Mouse (Mus musculus): ENCODE results near the gene Pgbd5. TPM values are rescaled to one million over a fixed set of nuclear protein-coding genes. Genes with fewer than 3 reads are reported as not detected.
"Not testable (repeated sequence)": the region's sequence is repeated elsewhere in the genome, so short reads cannot be mapped to it uniquely, and the experiment has no call there.

Pgbd5 gene
- total RNA-seq, 2 experiments from 2014 or later, result 261 to 272 TPM

DNA sequence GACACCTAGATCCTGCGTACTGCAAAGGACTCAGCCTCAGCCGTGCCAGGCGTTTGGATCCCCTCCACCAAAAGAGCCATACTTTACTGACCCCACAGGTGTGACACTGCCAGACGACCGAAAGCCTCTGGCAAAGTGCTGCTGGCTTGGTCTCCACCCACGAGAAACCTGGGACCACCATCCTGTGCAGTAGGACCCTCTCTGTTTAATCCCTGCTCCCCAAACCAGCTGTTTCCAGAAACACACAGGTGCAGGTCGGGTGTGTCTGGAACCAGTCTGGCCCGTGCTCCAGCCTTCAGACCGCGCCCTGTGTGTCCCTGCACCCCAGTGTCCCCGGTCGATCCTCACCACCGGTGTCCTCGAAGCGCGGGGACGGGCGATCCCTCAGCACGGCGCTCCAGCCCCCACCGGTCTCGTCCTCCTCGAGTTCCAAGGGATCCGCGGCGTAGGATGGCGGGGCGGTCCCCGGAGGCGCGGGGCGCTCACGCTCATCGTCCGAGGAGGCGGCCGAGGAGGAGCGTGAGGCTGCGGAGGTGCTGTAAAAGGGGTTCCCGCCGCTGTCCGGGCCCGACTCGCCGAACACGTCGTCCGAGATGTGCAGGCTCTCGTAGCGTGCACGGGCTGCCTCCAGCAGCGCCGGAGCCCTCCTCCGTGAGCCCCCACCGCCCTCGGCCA, 5.9 kb downstream of the Pgbd5 start:
- DNase-seq (ENCODE audit: extremely low spot score in 1 of 2, low spot score in 1 of 2), result no peak

- DNase-seq (ENCODE audit: extremely low spot score in 1 of 2, low spot score in 1 of 2), result no peak
These were observed 8.6 kb downstream of the Pgbd5 start for GRCm38 (mm10) chr8:124430881-124431280.

DNA sequence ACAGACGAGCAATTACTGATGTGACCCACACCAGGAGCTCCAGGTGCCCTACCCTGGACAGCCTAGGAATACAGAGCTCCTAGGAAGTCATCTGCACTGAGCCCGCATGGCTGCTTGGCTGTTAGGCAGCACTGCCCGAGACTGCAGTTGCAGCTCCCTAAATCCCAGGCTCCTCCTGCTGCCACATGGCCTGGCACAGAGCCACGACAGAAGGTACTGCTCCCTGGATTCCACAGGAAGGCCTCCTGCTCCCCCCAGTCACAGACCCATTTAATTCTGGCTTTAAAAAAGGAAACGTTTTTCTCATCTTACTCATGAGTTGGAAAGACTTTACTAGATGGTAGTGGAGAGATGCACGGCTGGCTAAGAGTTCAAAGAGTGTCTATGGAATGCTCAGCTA, 10.0 kb downstream of the Pgbd5 start:
- peak in 1 of 2 experiments; percentile 64 for DNase-seq (ENCODE audit: extremely low spot score in 1 of 2, low spot score in 1 of 2)

DNA sequence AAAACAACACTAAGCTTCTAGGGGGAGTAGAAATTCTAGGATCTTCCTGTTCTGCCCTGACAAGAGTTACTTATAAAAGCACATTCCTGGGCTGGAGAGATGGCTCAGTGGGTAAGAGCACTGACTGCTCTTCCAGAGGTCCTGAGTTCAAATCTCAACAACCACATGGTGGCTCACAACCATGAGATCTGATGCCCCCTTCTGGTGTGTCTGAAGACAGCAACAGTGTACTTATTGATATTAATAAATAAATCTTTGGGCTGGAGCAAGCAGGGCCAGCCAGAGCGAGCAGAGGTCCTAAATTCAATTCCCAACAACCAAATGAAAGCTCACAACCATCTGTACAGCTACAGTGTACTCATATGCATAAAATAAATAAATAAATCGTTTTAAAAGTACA, 10.7 kb downstream of the Pgbd5 start:
- DNase-seq (ENCODE audit: extremely low spot score in 1 of 2, low spot score in 1 of 2), result not testable (repeated sequence)

- no peak for DNase-seq (ENCODE audit: extremely low spot score in 1 of 2, low spot score in 1 of 2)
These were observed 18.0 kb downstream of the Pgbd5 start for GRCm38 (mm10) chr8:124421413-124421812.

DNA sequence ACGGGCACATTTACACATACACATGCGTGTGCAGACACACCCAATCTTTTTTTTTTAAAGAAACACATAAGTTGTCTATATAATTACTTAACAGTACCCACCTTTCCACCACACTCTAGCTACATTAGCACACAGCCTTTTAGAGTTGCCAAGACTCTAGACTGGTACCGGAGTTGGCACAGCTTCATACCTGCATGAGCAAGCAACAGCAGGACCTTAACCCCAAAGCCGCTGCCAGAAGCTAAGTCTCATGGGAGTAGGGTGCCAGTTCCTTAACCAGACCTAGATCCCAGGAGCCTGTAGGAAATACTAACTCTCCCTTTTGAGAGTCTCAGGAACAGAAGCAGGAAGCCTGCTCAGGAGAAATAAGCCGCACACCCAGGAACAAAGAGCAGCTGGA, 20.5 kb downstream of the Pgbd5 start:
- DNase-seq (ENCODE audit: extremely low spot score in 1 of 2, low spot score in 1 of 2), result no peak

DNA sequence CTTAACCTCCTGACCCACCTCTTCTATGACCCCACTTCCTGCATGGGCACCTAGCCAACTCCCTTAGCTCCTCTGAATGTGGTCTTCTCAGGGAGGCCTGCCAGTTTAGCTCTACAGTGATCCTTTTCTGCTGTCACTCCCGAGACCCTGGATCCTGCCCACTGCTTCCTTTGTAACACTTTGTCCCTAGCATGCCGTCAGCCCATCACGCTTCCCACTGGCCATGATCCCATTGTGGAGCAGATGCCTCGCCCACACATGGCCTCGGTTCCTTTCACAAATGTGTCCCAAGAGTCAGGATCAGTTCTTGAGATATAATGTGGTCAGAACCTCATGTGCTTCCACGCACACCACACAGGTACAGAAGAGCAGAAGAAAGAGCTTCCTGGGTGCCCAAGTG, 21.3 kb downstream of the Pgbd5 start:
- no peak for DNase-seq (ENCODE audit: extremely low spot score in 1 of 2, low spot score in 1 of 2)

- DNase-seq (ENCODE audit: extremely low spot score in 1 of 2, low spot score in 1 of 2), result no peak
These were observed 22.8 kb downstream of the Pgbd5 start for GRCm38 (mm10) chr8:124416646-124417045.

DNA sequence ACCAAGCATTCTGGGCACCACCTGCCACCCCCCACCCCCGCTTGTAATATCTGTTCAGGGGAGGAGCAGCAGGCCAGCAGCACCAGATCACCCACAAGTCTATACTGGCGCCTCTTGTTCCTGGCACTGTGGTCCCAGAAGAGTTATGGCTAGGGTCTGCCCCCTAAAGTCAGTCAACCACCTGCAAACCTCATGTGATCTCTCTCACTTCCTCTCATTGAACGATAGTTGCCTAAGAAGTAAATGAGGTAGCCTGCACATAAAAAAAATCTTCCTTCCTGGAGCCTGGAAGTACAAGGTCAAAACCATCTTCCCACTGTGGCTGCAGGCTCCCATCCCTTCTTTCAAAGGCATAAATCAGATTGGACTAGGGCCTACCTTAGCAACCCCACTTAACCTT, 23.7 kb downstream of the Pgbd5 start:
- no peak for DNase-seq (ENCODE audit: extremely low spot score in 1 of 2, low spot score in 1 of 2)

DNA sequence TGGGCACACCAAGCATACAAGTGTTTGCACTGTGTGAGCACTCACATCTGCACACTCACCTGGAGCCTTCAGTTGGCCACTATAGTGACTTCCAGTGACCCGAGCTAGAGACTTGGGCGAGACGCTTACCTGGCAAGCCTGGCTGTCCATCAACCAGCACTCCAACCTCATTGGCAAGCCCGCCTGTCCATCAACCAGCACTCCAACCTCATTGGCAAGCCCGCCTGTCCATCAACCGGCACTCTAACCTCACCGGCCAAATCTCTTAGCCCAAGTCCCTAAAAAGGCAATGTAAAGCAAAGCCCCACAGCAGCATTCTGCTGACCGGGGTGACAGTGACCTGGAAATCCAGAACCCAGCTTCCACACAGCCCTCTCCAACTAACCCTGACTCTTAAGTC, 24.5 kb downstream of the Pgbd5 start:
- DNase-seq (ENCODE audit: extremely low spot score in 1 of 2, low spot score in 1 of 2), result peak in 1 of 2 experiments; percentile 56

DNA sequence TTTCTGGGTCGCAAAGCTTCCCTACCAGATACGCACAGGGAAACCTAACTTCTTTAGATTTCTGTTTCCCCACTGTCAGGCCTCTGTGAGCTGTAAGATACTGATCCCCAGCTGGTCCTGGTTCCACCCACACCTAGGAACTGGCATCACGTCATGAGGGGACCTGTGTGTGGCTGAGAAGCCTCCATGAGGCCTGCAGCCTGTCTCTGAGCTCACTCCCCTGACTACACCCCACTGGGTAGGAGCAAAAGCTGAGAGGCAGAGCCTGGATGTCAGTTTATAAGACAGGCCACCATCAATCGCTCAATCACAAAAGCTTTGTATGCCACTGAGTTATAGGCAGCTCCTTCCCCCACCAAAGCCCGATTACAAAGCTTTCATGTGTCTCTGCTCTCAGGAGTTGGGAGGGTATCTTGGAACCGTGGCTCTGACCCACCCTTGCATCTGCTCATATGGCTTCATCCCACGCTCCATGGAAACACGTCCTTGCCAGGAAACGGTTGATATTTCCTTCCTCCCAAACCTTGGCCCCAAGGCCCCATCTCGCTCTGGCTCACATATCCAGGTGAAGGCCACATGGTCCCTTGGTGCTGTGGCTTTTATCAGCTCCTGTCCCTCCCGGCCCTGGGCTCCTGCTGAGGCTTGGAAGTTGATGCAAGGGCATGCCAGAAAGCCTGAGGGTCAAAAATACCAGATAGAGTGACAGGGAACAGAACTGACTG, 26.1 kb downstream of the Pgbd5 start:
- DNase-seq (ENCODE audit: extremely low spot score in 1 of 2, low spot score in 1 of 2), result no peak

- DNase-seq (ENCODE audit: extremely low spot score in 1 of 2, low spot score in 1 of 2), result no peak
These were observed 26.8 kb downstream of the Pgbd5 start for GRCm38 (mm10) chr8:124412496-124413243.

GRCm38 (mm10) chr8:124404471-124405260, 34.8 kb downstream of the Pgbd5 start:
- DNase-seq (ENCODE audit: extremely low spot score in 1 of 2, low spot score in 1 of 2), result no peak

GRCm38 (mm10) chr8:124403876-124404275, 35.6 kb downstream of the Pgbd5 start:
- DNase-seq (ENCODE audit: extremely low spot score in 1 of 2, low spot score in 1 of 2), result no peak

DNA sequence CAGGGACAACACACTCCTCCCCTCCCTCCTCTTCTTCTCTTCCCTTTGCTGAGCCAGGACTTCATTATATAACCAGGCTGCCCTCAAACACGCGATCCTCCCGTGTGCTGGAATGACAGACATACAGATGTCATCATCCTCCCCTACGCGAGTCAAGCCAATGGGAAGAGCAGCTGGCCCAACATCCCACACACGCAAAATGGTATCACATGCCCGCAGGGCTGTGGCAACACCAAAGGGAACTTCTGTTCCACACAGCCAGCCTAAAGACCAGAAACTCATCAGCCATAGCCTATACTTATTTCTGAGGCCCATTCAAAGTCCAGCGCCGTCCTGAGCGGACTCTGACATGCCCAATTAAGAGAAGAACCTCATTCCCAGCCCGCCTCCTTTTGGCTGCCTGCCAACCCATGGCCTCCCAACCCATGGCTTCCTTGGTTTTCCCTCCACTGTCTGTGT, 40.0 kb downstream of the Pgbd5 start:
- DNase-seq (ENCODE audit: extremely low spot score in 1 of 2, low spot score in 1 of 2), result no peak

DNA sequence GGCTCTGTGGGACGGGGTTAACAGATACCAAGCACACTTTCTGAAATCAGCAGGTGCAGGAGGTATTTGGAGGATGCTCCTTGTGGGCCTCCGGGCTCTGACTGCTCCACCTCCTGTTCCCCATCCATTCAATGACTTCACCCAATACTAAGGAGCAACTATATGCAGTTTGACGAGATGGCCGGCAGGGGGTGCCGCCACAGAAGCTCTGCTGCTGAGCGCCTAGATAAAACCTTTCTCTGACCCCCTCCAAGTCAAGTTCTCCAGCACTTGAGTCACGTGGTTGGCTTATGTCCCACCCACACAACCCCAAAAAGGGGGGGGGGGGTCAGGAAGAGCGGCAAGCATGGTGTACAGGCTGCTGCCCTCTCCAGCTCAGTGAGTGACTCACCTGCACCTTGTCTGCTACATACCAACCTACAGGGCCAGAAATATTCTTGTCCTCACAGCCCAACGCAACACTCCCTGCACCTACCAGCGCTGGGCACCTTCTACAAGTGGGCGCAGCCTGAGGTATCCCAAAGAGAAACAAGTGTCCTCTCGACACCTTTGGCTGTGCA, 40.5 kb downstream of the Pgbd5 start:
- no peak for DNase-seq (ENCODE audit: extremely low spot score in 1 of 2, low spot score in 1 of 2)

- DNase-seq (ENCODE audit: extremely low spot score in 1 of 2, low spot score in 1 of 2), result no peak
These were observed 42.0 kb downstream of the Pgbd5 start for GRCm38 (mm10) chr8:124397321-124398065.

DNA sequence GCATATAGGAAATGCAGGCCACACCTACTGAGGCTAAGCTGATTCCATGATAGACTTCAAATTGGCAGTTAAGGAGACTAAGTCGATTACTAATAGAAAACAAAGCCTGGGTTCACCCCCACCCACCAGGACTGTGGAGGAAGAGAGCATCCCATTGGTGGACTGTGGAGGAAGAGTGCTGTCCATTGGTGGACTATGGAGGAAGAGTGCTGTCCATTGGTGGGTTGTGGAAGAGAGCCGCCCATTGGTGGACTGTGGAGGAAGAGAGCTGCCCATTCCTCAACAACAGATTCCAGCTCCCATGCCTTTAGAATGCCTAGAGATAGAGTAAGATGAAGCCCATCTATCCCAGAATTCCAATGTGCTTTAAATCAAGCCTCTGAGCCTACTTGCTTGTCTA, 42.9 kb downstream of the Pgbd5 start:
- DNase-seq (ENCODE audit: extremely low spot score in 1 of 2, low spot score in 1 of 2), result no peak

- no peak for DNase-seq (ENCODE audit: extremely low spot score in 1 of 2, low spot score in 1 of 2)
These were observed 44.1 kb downstream of the Pgbd5 start for GRCm38 (mm10) chr8:124395392-124395791.

GRCm38 (mm10) chr8:124394951-124395350, 44.5 kb downstream of the Pgbd5 start:
- no peak for DNase-seq (ENCODE audit: extremely low spot score in 1 of 2, low spot score in 1 of 2)

All from layer of hippocampus, postnatal 25 days (tissue).